Mouse (Mus musculus): Measurements from ENCODE around the gene Selenop. TPM values are rescaled to one million over a fixed set of nuclear protein-coding genes. Genes with fewer than 3 reads are reported as not detected.

Gene Selenop
- polyA plus RNA-seq, 1 experiment from 2014 or later = 189 TPM

GRCm38 (mm10) chr15:3264828-3265227 lies 3.5 kb upstream of the Selenop start:
- WGBS = 97% methylated on average over 1 of the region's 1 CpGs

GRCm38 (mm10) chr15:3269496-3269895 lies 1.1 kb downstream of the Selenop start:
- no peak overlapping the region for H3K4me3 ChIP-seq (replicated peaks; ENCODE audit: low read length)
- ATAC-seq (ENCODE audit: low FRiP score) (no peak), DNase-seq (ENCODE audit: low spot score) (no peak)
- WGBS = 79% methylated on average over 4 of the region's 4 CpGs
- H3K4me2 ChIP-seq (replicated peaks) = no peak overlapping the region
- no peak overlapping the region for H3K27ac ChIP-seq
- no peak overlapping the region for H3K9ac ChIP-seq
- 0 out of 2 replicates have a peak, but pooled peaks cover 8% of the 10 kb centered on the region for H3K4me1 ChIP-seq (replicated peaks; ENCODE audit: control insufficient read depth, insufficient read depth, low read length)
- no peaks in the 10 kb centered on the region for H3K9me3 ChIP-seq (ENCODE audit: control insufficient read depth, low read length)
- H3K36me3 ChIP-seq (replicated peaks; ENCODE audit: control insufficient read depth, insufficient read depth) = no peaks in the 10 kb centered on the region
- H3K27me3 ChIP-seq (ENCODE audit: control insufficient read depth, insufficient read depth, low read length) = no peaks in the 10 kb centered on the region

More at GRCm38 (mm10) chr15:3264828-3265227, 3.5 kb upstream of the Selenop start:
- no peaks in the 10 kb centered on the region for H3K27me3 ChIP-seq (ENCODE audit: control insufficient read depth, insufficient read depth, low read length)
- no peak overlapping the region for H3K27ac ChIP-seq
- ATAC-seq (ENCODE audit: low FRiP score) (no peak), DNase-seq (ENCODE audit: low spot score) (no peak)
- no peaks in the 10 kb centered on the region for H3K36me3 ChIP-seq (replicated peaks; ENCODE audit: control insufficient read depth, insufficient read depth)
- H3K9ac ChIP-seq = no peak overlapping the region
- no peaks in the 10 kb centered on the region for H3K4me1 ChIP-seq (replicated peaks; ENCODE audit: control insufficient read depth, insufficient read depth, low read length)
- no peak overlapping the region for H3K4me2 ChIP-seq (replicated peaks)
- no peak overlapping the region for H3K4me3 ChIP-seq (replicated peaks; ENCODE audit: low read length)
- H3K9me3 ChIP-seq (ENCODE audit: control insufficient read depth, low read length) = no peaks in the 10 kb centered on the region

- Histone ChIP-seq H3K4me2 (replicated peaks) (peak overlapping the region; percentile 46), H3K4me1 (replicated peaks; ENCODE audit: control insufficient read depth, insufficient read depth, low read length) (0 out of 2 replicates have a peak, but pooled peaks cover 10% of the 10 kb centered on the region), H3K27ac (0 out of 2 replicates have a peak overlapping the region, but pooled peaks have one; percentile 11), H3K4me3 (replicated peaks; ENCODE audit: low read length) (peak overlapping the region; percentile 19; the same call in 1 of the 2 replicates), H3K27me3 (ENCODE audit: control insufficient read depth, insufficient read depth, low read length) (no peaks in the 10 kb centered on the region), H3K36me3 (replicated peaks; ENCODE audit: control insufficient read depth, insufficient read depth) (no peaks in the 10 kb centered on the region), H3K9me3 (ENCODE audit: control insufficient read depth, low read length) (no peaks in the 10 kb centered on the region), H3K9ac (peak overlapping the region; percentile 6; the same call in 1 of the 2 replicates)
- 19% methylated on average over 6 of the region's 6 CpGs for WGBS
- DNase-seq (ENCODE audit: low spot score) = peak; percentile 26
- peak; percentile 36; the same call in 1 of the 2 replicates for ATAC-seq (ENCODE audit: low FRiP score)
These were observed 1.8 kb downstream of the Selenop start for GRCm38 (mm10) chr15:3269996-3270645.

GRCm38 (mm10) chr15:3270646-3271077 lies 2.3 kb downstream of the Selenop start:
- 2% methylated on average over 12 of the region's 12 CpGs for WGBS
- DNase-seq (ENCODE audit: low spot score) (peak; percentile 57), ATAC-seq (ENCODE audit: low FRiP score) (peak; percentile 70; the same call in 1 of the 2 replicates)
- H3K9me3 ChIP-seq (ENCODE audit: control insufficient read depth, low read length) = no peaks in the 10 kb centered on the region
- H3K4me2 ChIP-seq (replicated peaks) = peak overlapping the region; percentile 46
- no peaks in the 10 kb centered on the region for H3K36me3 ChIP-seq (replicated peaks; ENCODE audit: control insufficient read depth, insufficient read depth)
- peak overlapping the region; percentile 45 for H3K27ac ChIP-seq
- 0 out of 2 replicates have a peak, but pooled peaks cover 10% of the 10 kb centered on the region for H3K4me1 ChIP-seq (replicated peaks; ENCODE audit: control insufficient read depth, insufficient read depth, low read length)
- no peaks in the 10 kb centered on the region for H3K27me3 ChIP-seq (ENCODE audit: control insufficient read depth, insufficient read depth, low read length)
- H3K4me3 ChIP-seq (replicated peaks; ENCODE audit: low read length) = peak overlapping the region; percentile 19
- H3K9ac ChIP-seq = peak overlapping the region; percentile 6; the same call in 1 of the 2 replicates

- Histone ChIP-seq H3K27me3 (ENCODE audit: control insufficient read depth, insufficient read depth, low read length) (no peaks in the 10 kb centered on the region), H3K4me2 (replicated peaks) (peak overlapping the region; percentile 46), H3K4me3 (replicated peaks; ENCODE audit: low read length) (peak overlapping the region; percentile 19), H3K27ac (peak overlapping the region; percentile 45; the same call in 1 of the 2 replicates), H3K4me1 (replicated peaks; ENCODE audit: control insufficient read depth, insufficient read depth, low read length) (0 out of 2 replicates have a peak, but pooled peaks cover 10% of the 10 kb centered on the region), H3K9ac (no peak overlapping the region), H3K36me3 (replicated peaks; ENCODE audit: control insufficient read depth, insufficient read depth) (no peaks in the 10 kb centered on the region), H3K9me3 (ENCODE audit: control insufficient read depth, low read length) (no peaks in the 10 kb centered on the region)
- DNase-seq (ENCODE audit: low spot score) (no peak), ATAC-seq (ENCODE audit: low FRiP score) (no peak)
- WGBS = 42% methylated on average over 6 of the region's 6 CpGs
These were observed 2.9 kb downstream of the Selenop start for GRCm38 (mm10) chr15:3271216-3271615.

- DNase-seq (ENCODE audit: low spot score) = no peak
- Histone ChIP-seq H3K4me1 (replicated peaks; ENCODE audit: control insufficient read depth, insufficient read depth, low read length) (0 out of 2 replicates have a peak, but pooled peaks cover 10% of the 10 kb centered on the region), H3K9ac (no peak overlapping the region), H3K9me3 (ENCODE audit: control insufficient read depth, low read length) (no peaks in the 10 kb centered on the region), H3K36me3 (replicated peaks; ENCODE audit: control insufficient read depth, insufficient read depth) (peaks cover 5% of the 10 kb centered on the region; the same call in 1 of the 2 replicates), H3K4me2 (replicated peaks) (0 out of 2 replicates have a peak overlapping the region, but pooled peaks have one; percentile 4), H3K27me3 (ENCODE audit: control insufficient read depth, insufficient read depth, low read length) (no peaks in the 10 kb centered on the region), H3K4me3 (replicated peaks; ENCODE audit: low read length) (no peak overlapping the region), H3K27ac (no peak overlapping the region)
- 76% methylated on average over 1 of the region's 1 CpGs for WGBS
- no peak for ATAC-seq (ENCODE audit: low FRiP score)
These were observed 4.8 kb downstream of the Selenop start for GRCm38 (mm10) chr15:3273191-3273590.

- Histone ChIP-seq H3K9me3 (ENCODE audit: control insufficient read depth, low read length) (no peaks in the 10 kb centered on the region), H3K4me2 (replicated peaks) (no peak overlapping the region), H3K4me3 (replicated peaks; ENCODE audit: low read length) (no peak overlapping the region), H3K36me3 (replicated peaks; ENCODE audit: control insufficient read depth, insufficient read depth) (peaks cover 5% of the 10 kb centered on the region; the same call in 1 of the 2 replicates), H3K27ac (no peak overlapping the region), H3K4me1 (replicated peaks; ENCODE audit: control insufficient read depth, insufficient read depth, low read length) (0 out of 2 replicates have a peak, but pooled peaks cover 2% of the 10 kb centered on the region), H3K27me3 (ENCODE audit: control insufficient read depth, insufficient read depth, low read length) (no peaks in the 10 kb centered on the region), H3K9ac (no peak overlapping the region)
- no peak for DNase-seq (ENCODE audit: low spot score)
- ATAC-seq (ENCODE audit: low FRiP score) = no peak
- WGBS = 90% methylated on average over 2 of the region's 2 CpGs
These were observed 9.0 kb downstream of the Selenop start for GRCm38 (mm10) chr15:3277391-3277790.

GRCm38 (mm10) chr15:3279242-3279641 lies 10.9 kb downstream of the Selenop start:
- DNase-seq (ENCODE audit: low spot score) = no peak
- peaks cover 5% of the 10 kb centered on the region; the same call in 1 of the 2 replicates for H3K36me3 ChIP-seq (replicated peaks; ENCODE audit: control insufficient read depth, insufficient read depth)
- no peaks in the 10 kb centered on the region for H3K27me3 ChIP-seq (ENCODE audit: control insufficient read depth, insufficient read depth, low read length)
- H3K4me2 ChIP-seq (replicated peaks) = no peak overlapping the region
- no peaks in the 10 kb centered on the region for H3K9me3 ChIP-seq (ENCODE audit: control insufficient read depth, low read length)
- 0 out of 2 replicates have a peak, but pooled peaks cover 2% of the 10 kb centered on the region for H3K4me1 ChIP-seq (replicated peaks; ENCODE audit: control insufficient read depth, insufficient read depth, low read length)
- no peak overlapping the region for H3K9ac ChIP-seq
- no peak for ATAC-seq (ENCODE audit: low FRiP score)
- no peak overlapping the region for H3K27ac ChIP-seq
- 85% methylated on average over 7 of the region's 7 CpGs for WGBS
- no peak overlapping the region for H3K4me3 ChIP-seq (replicated peaks; ENCODE audit: low read length)

GRCm38 (mm10) chr15:3281216-3281615 lies 12.9 kb downstream of the Selenop start:
- H3K9ac ChIP-seq = no peak overlapping the region
- H3K4me3 ChIP-seq (replicated peaks; ENCODE audit: low read length) = no peak overlapping the region

More at GRCm38 (mm10) chr15:3281216-3281615, 12.9 kb downstream of the Selenop start:
- H3K4me1 ChIP-seq (replicated peaks; ENCODE audit: control insufficient read depth, insufficient read depth, low read length) = no peaks in the 10 kb centered on the region
- H3K9me3 ChIP-seq (ENCODE audit: control insufficient read depth, low read length) = no peaks in the 10 kb centered on the region
- DNase-seq (ENCODE audit: low spot score) (no peak), ATAC-seq (ENCODE audit: low FRiP score) (no peak)
- H3K27me3 ChIP-seq (ENCODE audit: control insufficient read depth, insufficient read depth, low read length) = no peaks in the 10 kb centered on the region
- no peak overlapping the region for H3K4me2 ChIP-seq (replicated peaks)
- H3K27ac ChIP-seq = no peak overlapping the region
- peaks cover 5% of the 10 kb centered on the region; the same call in 1 of the 2 replicates for H3K36me3 ChIP-seq (replicated peaks; ENCODE audit: control insufficient read depth, insufficient read depth)

Measured in hindbrain, embryonic 14.5 days (tissue).